Mouse (Mus musculus): ENCODE results near the gene Reep3.

Gene Reep3

DNA sequence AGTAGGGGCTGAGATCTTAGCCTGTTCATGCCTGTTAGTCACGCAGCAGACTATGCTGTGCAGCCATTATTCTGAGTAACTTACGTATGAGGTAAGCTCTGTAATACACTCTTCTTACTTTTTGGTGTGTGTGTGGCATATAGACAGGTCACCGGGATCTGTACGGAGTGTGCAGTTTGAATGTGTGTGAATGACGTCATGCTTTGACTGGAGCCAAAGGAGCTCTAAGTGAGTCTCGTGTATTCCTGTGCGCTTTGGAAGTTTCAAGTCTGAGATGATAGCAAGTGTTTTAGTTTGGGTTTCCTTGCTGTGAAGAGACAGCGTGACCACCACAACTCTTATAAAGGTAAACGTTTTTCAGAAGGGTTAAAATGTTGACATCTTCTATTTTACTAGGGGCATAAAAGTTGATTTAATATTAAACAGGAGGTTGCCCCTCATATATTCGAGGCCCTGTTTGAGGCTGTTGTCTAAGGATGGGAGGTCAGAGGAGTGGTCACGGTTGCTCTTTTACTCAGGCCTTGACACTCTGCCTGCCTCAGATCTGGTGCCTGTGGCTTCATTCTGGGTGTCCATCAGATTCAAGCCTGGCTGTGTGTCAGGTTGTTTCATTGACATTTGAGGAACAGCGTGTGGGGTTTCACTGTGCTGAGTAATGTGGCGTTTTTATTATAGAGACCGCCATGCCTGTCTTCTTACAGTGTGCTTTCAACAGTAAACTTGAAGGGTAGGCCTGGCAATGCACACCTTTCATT, 14.5 kb upstream of the Reep3 start:
- DNase-seq (ENCODE audit: low spot score in 2 of 2): no peak

DNA sequence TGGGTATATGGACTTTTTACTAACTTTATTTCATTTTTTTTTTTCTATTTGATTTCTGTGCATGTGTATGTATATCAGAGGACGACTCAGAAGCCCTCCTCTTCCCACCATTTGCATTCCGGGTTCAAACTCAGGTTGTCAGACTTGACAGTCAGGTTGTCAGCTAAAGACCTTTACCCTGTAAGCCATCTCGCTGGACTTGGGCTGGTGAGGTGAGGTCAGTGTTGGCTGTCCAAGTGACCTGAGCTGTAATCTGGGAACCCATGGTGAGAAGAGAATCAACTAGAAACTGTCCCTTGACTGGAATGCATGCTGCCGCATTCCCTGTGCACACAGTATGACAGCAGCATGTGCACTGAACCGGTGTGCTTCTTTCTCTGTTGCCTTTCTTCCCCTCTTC, 12.9 kb upstream of the Reep3 start:
- no peak for DNase-seq (ENCODE audit: low spot score in 2 of 2)

DNA sequence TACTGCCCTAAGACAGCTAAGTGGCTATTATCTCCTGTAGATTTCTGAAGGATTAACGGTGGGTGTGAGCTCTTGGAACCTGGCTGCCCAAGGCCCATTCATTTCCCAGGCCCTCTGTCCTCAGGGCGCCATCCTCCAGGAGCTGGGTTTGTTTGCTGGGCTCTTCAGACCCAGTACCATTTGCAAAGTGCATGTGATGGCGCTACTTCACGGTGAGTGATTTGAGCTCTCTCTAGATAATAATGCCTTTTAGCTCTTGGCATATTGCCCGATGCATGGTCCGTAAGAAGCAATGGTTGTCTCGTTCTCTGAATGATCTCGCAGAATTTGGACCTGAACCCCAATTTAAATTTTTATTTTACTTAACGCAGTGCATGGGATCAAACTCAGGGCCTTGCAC, 11.4 kb upstream of the Reep3 start:
- no peak for DNase-seq (ENCODE audit: low spot score in 2 of 2)

DNA sequence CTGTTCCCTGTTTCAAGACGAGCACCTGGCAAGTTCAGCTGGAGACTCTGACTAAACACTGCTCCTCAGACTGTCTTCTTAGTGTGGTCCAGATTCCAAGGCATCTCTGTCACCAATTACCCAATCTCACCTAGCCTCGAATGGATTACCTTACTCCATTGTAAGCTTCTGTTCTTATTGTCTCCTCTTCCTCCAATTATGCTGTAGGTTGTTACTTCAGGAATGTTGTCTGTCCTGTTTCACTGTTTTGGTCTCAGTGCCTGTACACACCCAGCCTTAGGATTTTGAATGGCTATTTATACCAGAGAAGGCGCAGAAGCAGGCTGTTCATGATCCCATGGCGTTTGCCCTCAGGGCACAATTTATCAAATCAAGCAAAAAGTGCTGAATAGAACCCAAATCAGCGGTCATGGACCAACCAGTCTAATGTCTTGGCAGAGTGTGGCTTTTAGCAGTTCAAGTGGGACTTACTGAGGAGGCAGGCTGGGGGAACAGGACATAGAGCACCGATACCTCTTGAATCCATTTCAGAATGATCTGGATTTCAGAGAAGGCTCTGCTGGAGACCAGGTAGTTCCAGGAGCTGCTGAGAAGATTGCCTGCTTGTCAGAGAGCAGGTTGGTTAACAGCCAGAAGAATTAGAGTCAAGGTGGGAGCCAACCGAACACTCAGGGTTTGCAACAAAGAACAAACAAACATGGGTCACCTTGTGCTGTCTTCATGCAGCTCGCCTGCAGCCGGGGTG, 10.4 kb upstream of the Reep3 start:
- DNase-seq (ENCODE audit: low spot score in 2 of 2): no peak

DNA sequence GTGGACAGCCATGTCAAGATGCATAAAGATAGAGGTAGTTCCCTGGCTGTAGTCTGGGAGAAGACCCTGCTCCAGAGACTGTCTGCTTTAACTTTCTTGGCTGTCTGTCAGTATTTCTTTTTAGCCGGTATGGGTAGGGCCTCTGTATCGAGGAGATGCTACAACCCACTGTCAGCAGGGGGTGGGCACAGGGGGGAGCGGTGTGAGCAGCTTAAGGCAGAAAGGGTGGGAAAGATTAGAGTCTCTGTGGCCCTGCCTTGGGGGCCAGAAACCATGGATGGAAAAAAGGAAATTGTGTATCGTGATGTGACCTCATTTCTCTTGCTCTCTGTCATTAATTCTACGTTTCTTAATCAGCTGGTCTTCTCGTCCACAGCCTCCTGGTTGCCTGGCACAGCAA, 9.7 kb upstream of the Reep3 start:
- no peak for DNase-seq (ENCODE audit: low spot score in 2 of 2)

DNA sequence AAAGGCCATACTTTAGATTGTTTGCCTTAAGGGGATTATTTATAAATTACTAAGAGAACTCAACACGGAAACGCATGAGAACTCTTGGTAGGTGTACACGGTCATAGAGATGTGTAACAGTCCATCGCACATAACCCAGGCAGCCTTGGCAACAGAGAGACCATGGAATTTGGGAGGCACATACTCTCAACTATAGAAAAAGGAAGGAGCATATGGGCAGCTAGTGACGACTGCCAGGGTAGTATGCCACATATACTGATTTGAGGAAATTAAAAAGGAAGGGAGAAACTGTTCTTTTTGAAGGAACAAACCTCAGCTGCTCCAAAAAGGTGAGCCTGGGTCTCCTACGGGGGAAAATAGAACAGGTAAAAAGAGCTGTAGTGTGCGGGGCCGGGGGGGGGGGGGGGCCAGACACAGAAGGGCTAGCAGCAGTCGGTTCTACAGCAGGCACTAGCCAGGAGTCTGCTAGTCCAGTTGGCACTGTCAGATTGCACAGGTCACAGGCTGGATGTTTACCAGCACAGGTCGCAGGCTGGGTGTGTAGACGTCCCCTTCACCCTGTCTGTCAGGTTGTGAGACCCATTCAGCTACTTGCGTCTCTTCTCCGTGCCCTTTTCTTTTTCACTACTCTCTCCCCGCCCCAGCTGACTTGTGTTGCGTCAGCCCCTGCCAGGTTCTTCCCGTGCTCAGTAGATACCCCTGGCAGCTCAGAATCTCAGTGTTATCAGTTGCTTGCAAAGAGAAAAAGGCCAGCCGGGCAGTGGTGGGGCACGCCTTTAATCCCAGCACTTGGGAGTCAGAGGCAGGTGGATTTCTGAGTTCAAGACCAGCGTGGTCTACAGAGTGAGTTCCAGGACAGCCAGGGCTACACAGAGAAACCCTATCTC, 8.8 kb upstream of the Reep3 start:
- DNase-seq (ENCODE audit: low spot score in 2 of 2): no peak

DNA sequence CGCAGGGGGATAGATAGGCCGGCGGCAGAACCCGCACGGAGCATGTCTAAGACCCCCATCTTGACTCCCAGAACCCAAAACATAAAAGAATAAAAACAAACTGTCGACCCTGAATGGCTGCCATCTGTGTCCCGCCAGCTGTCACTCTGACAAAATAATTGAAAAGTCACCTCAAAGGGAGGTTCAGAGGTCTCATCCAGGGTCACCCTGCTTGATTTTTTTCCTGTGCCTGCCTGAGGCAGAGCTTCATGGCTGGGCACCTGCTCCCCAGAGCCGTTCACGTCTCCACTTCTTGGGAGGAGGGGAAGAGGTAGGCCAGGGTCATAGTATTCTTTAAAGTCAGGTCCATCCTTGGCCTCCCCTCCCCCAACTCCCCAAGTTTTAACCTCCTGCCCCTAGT, 7.8 kb upstream of the Reep3 start:
- DNase-seq (ENCODE audit: low spot score in 2 of 2): no peak

DNA sequence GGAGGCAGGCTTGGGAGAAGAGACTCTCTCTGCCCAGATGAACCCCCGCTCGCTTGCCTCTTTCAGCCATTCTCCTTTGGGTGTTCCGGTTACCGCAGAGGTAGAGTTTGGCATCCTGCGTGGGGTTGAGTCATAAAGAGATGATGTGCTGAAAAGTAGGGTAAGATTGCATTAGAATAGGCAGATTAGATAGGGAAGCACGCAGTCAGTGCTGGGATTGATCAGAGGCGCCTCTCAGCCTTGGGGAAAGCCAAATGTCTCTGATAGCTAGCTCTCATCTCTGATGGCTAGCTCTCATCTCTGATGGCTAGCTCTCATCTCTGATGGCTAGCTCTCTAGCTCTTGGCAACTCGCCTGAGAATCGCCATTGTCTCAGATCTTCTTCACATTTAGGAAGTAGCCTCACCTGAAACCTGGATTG, 4.1 kb upstream of the Reep3 start:
- no peak for DNase-seq (ENCODE audit: low spot score in 2 of 2)

DNA sequence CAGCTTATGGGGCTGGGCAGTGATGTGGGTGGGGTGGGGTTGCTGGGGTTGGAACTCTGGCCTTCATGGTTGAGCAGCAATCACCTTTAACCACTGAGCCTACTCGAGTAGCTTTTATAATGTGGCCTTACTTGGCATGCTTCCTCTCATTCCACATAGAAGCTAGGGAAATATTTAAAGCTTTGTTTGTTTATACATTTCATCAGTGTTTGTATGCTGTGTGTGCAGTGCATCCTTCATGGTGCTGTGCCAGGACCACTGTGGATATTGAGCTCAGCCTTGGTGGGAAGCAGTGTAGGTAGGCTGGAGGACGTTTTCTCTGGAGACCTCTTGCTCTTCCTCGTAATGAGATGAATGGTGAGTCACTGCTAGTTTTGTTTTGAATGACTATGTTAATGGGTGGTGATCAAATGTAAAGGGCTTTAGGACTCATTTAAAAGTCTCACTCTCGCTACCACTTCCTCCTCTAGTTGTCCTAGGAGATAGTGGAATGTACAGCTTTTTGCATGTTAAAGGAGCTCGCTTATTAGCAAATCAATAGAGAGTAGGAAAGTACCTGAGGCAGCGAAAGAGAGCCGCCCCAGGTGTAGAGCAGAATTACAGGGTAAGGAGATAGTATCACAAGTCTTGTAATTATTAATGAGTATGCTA, 3.4 kb upstream of the Reep3 start:
- no peak for DNase-seq (ENCODE audit: low spot score in 2 of 2)

DNA sequence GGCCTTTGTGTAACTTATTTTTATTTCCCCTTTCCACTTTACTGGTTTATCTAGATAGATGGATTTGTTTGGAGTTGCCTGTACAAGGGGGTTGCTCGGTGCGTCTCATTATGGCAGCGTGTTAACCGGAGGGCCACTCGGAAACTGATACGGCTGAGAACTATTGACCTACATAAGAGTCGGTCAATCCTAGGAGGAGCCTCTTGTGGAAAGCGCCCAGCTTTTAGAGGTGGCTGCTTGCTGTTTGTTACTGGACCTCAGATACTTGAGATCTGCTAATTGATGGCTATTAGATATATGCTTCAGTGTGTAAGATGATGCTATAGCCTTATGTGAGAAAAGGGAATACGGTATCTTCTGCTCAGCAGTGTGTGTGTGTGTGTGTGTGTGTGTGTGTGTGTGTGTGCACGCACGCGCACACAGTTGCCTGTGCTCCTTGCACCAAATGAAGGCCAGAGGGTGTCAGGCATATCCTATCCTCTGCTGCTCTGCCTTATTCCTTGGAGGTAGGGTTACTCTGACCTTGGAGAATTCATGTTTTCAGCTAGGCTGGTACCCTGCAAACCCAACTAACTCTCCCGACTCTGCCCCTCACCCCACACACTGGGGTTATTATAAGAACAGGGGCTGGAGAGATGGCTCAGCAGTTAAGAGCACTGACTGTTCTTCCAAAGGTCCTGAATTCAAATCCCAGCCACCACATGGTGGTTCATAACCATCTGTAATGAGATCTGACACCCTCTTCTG, 2.6 kb upstream of the Reep3 start:
- DNase-seq (ENCODE audit: low spot score in 2 of 2): no peak

DNA sequence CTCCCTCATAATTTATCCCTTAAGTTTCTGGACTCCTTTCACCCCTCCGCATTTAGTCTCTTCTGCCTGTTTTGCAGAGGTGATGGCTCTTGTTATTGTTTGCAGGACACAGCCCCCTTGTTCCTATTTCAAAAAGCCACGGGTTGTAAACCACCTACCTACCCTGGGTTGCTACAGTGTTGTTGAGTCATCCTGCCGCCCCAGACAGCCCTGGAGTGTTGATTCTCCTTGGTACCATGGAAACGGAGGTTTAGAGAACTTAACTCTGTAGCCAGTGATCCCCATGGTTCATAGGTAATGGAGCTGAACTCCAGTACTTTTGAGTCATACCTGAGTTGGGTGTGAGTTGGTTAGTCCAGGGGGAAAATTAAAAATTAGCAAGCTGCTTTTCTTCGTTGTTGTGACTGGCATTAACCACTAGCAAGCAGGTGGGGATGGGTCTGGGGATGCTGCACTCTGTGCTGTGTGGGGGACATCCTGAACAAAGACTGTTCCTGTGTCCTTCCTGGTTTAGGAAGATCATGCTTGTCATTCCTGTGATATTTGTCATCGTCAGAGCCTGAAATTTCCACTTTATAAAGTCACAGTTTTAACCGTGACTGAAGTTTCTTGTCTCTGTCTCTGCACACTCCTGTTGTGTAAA, 1.8 kb upstream of the Reep3 start:
- DNase-seq (ENCODE audit: low spot score in 2 of 2): no peak

DNA sequence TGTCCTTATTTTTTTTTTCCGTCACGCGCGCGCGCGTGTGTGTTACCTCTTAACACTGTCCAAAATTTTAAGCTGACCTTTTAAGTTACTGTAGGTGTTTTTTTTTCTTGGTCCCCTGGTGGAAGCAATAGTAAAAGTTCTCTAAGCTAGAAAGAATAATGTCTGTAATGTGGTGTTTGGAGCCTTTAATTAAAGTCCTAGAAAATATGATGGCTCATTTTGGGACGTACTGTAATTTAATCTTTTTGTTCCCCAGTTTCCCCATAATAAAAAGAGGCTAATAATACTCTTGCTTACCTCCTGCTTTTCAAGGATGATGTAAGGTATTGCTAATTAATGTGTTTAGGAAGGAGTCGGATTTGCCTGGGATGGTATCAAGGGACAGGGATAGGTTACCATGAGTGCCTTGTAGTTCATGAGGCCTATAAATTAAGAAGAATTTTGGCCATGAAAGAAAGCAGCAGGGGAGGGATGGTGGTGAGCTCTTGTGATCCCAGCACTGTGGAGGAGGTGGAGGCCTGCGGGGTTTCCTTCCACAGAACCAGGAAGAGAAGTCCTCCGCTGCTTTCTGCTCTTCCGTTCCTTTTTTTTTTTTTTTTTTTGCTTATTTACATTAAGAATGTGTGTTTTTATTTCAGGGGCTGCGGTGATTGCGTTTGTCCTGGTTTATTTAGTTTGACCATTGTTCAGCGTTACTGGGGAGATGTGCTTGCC, 849 bp upstream of the Reep3 start:
- no peak for DNase-seq (ENCODE audit: low spot score in 2 of 2)

DNA sequence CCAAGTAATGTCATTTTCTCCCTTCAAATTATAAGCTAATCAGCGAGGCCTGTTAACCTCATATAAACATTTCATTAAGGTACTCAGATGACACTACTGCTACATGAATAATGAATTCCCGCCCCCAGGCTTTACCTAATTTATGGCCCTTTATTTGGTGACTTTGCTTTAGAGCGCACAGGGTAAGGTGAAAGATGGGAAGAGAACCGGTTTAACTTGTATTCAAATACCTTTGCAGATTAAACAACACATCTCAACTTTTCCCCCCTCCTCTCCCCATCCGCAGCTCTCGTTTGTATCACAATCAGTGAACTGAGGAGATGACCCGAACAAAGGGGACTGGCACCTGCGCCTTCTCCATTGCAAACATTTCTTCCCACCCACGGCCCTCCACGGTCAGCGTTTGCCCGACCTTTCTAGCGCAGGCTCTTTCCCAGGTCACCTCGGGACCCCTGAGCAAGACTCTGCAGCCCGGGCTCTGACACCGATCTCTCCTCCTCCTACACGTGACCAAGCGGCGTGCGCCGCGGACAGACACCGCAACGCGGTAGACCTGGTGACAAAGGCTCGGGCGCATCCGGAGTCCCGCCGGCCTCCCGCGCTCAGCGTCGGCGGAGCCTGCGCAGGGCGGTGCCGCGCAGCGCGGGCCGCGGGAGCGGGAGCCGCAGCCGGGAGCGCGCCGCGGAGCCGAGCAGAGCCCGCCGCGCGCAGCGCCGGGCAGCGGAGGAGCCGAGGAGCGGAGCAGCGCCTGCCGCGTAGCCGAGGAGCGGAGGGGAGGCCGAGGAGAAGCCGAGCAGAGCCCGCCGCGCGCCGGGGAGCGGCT, 736 bp downstream of the Reep3 start, which contains the start of gene Jmjd1c:
Jmjd1c (plus strand) TSS at position 328 of the 823 bp plus-strand sequence.
- peak; percentile 71 to 75 for DNase-seq (ENCODE audit: low spot score in 2 of 2)

DNA sequence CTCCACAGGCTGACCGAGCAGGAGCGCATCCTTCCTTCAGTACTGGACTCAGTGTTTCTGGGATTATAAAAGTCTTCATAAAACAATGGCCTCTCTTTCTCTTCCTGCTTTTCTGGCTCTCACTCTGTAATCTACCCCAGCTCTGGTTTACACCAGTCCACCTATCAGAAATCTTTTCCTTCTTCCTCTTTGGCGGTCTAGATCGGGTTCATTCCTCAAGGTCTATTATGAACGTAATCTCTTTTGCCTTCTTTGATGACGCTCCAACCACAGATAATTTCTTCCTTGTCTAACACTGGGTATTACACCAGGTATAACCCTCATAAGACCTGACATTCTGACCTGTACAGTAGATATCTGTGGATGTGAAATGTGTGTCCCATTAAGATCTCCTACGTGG, 1.8 kb downstream of the Reep3 start:
- no peak for DNase-seq (ENCODE audit: low spot score in 2 of 2)

DNA sequence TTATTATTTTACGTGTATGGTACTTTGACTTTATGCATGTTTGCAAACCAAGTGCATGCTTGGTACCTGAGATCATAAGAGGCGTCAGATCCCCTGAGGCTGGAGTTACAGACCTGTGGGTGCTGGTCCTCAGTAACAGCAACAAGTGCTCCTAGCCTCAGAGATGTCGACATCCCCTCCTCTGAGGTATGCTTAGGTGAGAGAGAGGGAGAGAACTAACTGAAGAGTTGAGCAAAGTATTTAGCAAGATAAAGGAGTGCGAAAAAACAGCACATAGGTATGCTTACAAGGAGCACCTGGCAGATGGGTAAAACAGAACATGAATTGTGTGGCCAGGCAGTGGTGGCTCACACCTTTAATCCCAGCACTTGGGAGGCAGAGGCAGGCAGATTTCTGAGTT, 6.1 kb downstream of the Reep3 start:
- DNase-seq (ENCODE audit: low spot score in 2 of 2): no peak

DNA sequence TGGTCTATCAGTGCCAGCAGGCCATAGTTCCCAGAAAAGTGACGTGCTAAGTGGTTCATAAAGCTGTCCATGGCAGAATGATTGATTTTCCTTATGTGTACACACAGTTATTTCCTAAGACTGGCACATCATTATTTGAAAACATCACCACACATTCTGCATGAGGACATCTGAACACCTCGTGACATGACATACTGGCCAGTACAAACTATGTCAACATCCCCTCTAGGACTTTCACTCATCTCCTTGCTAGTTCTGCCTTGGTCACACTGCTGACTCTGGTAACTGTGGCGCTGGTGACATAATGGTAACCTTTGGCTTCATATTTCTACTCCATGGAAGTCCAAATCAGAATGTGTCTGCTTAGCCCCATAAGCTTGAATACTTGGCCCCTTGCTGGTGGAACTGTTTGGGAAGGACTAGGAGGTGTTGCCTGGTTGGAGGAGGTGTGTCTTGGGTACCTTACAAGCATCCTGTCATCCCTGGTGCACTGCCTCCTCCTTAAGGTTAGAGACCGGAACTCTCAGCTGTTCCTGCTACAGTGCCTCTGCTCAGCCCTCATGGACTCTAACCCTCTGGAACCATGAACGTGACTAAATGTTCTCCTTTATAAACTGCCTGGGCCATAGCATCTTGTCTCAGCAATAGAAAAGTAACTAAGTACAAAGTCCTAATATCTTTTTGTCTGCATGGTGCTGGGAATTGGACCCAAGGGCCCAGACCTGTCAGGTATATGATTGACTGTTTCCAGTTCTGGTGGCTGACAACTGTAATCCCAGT, 9.1 kb downstream of the Reep3 start:
- DNase-seq (ENCODE audit: low spot score in 2 of 2): no peak

DNA sequence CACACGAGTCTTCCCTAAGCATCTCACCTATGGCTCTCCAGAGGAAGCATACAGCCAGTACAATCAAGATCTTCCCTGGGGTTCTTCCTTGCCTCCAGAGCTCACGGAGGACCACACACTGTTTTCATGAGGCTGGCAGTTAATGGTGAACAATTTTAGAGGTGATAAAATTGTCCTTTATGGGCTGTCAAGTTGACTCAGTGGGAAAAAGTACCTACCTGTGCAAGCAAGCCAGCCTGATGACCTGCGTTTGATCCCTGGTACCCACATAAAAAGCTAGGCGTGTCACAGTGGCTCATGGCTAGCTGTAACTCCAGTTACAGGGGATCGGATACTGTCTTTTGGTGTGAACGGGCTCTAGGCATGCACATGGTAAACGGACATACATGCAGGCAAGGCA, 10.8 kb downstream of the Reep3 start:
- no peak for DNase-seq (ENCODE audit: low spot score in 2 of 2)

DNA sequence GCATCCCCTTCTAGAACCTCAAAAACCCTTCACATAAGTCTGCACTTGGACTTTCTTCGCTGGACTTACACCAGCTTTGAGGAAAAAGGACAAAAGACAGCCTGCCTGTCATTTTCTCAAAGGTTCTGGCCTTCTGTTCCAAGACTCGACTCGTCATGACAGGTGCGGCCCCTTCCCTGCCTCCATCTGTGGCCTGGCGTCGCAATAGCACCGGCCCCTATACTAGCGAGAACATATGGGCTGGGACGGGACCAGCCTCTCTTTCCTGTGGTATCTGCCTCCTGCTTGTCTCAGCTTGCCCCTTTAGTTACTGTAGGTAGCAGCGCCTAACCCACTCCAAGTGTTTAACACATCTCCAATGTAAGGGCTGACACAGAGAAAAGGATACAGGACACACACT, 11.6 kb downstream of the Reep3 start:
- DNase-seq (ENCODE audit: low spot score in 2 of 2): no peak

All from frontal cortex, postnatal 14 days (tissue).